Comparison of ENCODE assay signal across 8 mouse cellular contexts in genomic region chr10:109713001-109713400, GRCm38 (mm10).
DNase-seq lines count a peak whose midpoint lies in the region; ATAC-seq lines count a peak whose summit lies in the region.

No protein-coding gene starts in this region.

- H3K36me3 ChIP-seq in embryonic facial prominence, embryonic 11.5 days (replicated peaks; ENCODE audit: control insufficient read depth, insufficient read depth, low read depth, low read length), result no peaks in the 10 kb centered on the region
- H3K36me3 ChIP-seq in midbrain, embryonic 12.5 days, result no peaks in the 10 kb centered on the region

- intact Hi-C loops in heart, postnatal 36 days (cut with DNase I), result no loop called here

- ATAC-seq in embryonic facial prominence, embryonic 11.5 days (replicated peaks; ENCODE audit: insufficient number of reproducible peaks, low FRiP score, low TSS enrichment, low read depth), result no peak
- ATAC-seq in midbrain, embryonic 12.5 days (ENCODE audit: low FRiP score, low read depth), result peak; percentile 71; the same call in 1 of the 2 replicates

- peak; percentile 31 for DNase-seq in adrenal gland, postnatal 14 days
- DNase-seq in adrenal gland, postnatal 4 days (ENCODE audit: low spot score in 2 of 2), result no peak
- DNase-seq in right cerebral cortex, adult 18-20 months, result peak; percentile 49
- DNase-seq in right cerebral cortex, postnatal 4 days, result no peak
- peak; percentile 61 for DNase-seq in embryonic facial prominence, embryonic 11.5 days (ENCODE audit: low spot score)
- no peak for DNase-seq in lung, postnatal 14 days
- no peak for DNase-seq in heart, postnatal 36 days

- no peak overlapping the region for H3K27ac ChIP-seq in embryonic facial prominence, embryonic 11.5 days (replicated peaks; ENCODE audit: low read depth, low read length)
- H3K27ac ChIP-seq in midbrain, embryonic 12.5 days (replicated peaks), result no peak overlapping the region

- H3K4me1 ChIP-seq in embryonic facial prominence, embryonic 11.5 days (ENCODE audit: control insufficient read depth, insufficient read depth, low read length), result no peaks in the 10 kb centered on the region
- no peaks in the 10 kb centered on the region for H3K4me1 ChIP-seq in midbrain, embryonic 12.5 days

- H3K4me3 ChIP-seq in embryonic facial prominence, embryonic 11.5 days (ENCODE audit: low read depth, low read length), result no peak overlapping the region
- no peak overlapping the region for H3K4me3 ChIP-seq in midbrain, embryonic 12.5 days

- 38% methylated on average over 5 of the region's 5 CpGs for WGBS in embryonic facial prominence, embryonic 11.5 days
- WGBS in midbrain, embryonic 12.5 days, result 45% methylated on average over 5 of the region's 5 CpGs

- H3K9me3 ChIP-seq in embryonic facial prominence, embryonic 11.5 days (replicated peaks; ENCODE audit: control insufficient read depth, low read length), result no peaks in the 10 kb centered on the region
- H3K9me3 ChIP-seq in midbrain, embryonic 12.5 days, result no peaks in the 10 kb centered on the region

- no peak overlapping the region for H3K4me2 ChIP-seq in embryonic facial prominence, embryonic 11.5 days (ENCODE audit: low read depth, low read length)
- no peak overlapping the region for H3K4me2 ChIP-seq in midbrain, embryonic 12.5 days (replicated peaks)

- no peak overlapping the region for H3K9ac ChIP-seq in embryonic facial prominence, embryonic 11.5 days (replicated peaks; ENCODE audit: low read length)
- no peak overlapping the region for H3K9ac ChIP-seq in midbrain, embryonic 12.5 days (replicated peaks)

- no peaks in the 10 kb centered on the region for H3K27me3 ChIP-seq in embryonic facial prominence, embryonic 11.5 days (ENCODE audit: control insufficient read depth, insufficient read depth, low read length)
- H3K27me3 ChIP-seq in midbrain, embryonic 12.5 days, result no peaks in the 10 kb centered on the region

Comparison
In these comparisons a context has a peak if more than half of its experiments do, and no peak if none do; other contexts are left out.
1. DNase-seq: peak in adrenal gland, postnatal 14 days (single experiment), right cerebral cortex, adult 18-20 months (single experiment) and embryonic facial prominence, embryonic 11.5 days (single experiment); none in adrenal gland, postnatal 4 days (0 of 2), right cerebral cortex, postnatal 4 days (single experiment), lung, postnatal 14 days (single experiment) and heart, postnatal 36 days (0 of 2).